Mouse (Mus musculus) lung, adult 2 months (tissue): ENCODE data around the gene Cd59a. TPM values are rescaled to one million over a fixed set of nuclear protein-coding genes. Genes with fewer than 3 reads are reported as not detected.

Source experiments
- DNase-seq: peaks from one replicate; pipeline ENCODE4 v3.0.0; 2022
- H3K4me1 ChIP-seq: fragments of 200-500 bp; 2 replicates; pipeline ENCODE4 v1.6.1; 2011; ENCODE audit warnings: low read length; ENCODE audit not compliant: control insufficient read depth, insufficient read depth
- H3K4me3 ChIP-seq: fragments of 200-500 bp; replicated peaks from 2 replicates; pipeline ENCODE3; 2011; ENCODE audit warnings: low read depth, mild to moderate bottlenecking, control low read depth, low read length; ENCODE audit errors: extremely low read depth
- CTCF ChIP-seq: fragments of 200-500 bp; IDR thresholded peaks from 2 replicates; pipeline ENCODE4 v1.5.1; 2011; ENCODE audit warnings: mild to moderate bottlenecking, low read length, control low read depth; ENCODE audit not compliant: insufficient read depth
- POLR2A ChIP-seq: fragments of 200-500 bp; IDR thresholded peaks from 2 replicates; pipeline ENCODE4 v1.6.1; 2011; ENCODE audit warnings: low read depth, mild to moderate bottlenecking, control low read depth, low read length, borderline replicate concordance; ENCODE audit errors: extremely low read depth
- WGBS: fragments of 180-500 bp; shearing (Covaris S2); methylation state at CpG from one replicate; pipeline ENCODE4 v1.1.7; 2018; 5-methylcytosine and 5-hydroxymethylcytosine counted together
- polyA plus RNA-seq: library from polyadenylated mRNA; depleted of rRNA; stranded (reverse); fragments of >200 nt; gene quantifications from 2 replicates; pipeline ENCODE4 v1.2.3, GENCODE M21; 2012; rRNA removed

The Cd59a gene
- polyA plus RNA-seq, 1 experiment = 17.6 TPM

DNA sequence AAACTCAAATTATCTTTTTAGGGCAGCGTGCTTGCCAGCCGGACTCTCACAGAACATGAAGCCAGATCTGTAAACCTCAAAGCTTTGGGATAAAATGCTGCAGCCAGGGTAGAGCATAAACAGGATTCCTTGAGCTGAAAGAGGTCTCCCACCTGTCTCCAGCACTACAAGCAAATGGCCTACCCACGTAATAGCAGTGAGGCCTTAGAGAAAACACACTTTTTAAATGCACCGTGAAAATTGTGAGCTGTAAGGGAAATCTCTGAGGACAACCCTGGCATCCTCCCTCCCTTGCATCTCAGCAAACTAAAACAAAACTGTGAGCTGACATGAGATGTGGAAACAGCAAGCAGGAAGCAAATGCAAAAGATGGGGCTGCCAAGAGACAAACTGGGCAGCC lies 62.2 kb downstream of the Cd59a start:
- Histone ChIP-seq H3K4me1 (no peaks in the 10 kb centered on the region), H3K4me3 (no peak overlapping the region)
- no peak for DNase-seq
- WGBS = 78% methylated on average over 4 of the region's 4 CpGs
- no peak for TF ChIP-seq POLR2A
- no peak for TF ChIP-seq CTCF

- Histone ChIP-seq H3K4me1 (no peaks in the 10 kb centered on the region), H3K4me3 (no peak overlapping the region)
- DNase-seq = no peak
- TF ChIP-seq POLR2A (no peak), CTCF (no peak)
- WGBS = 79% methylated on average over 7 of the region's 7 CpGs
Measured at GRCm38 (mm10) chr2:104163418-104163817, 67.8 kb downstream of the Cd59a start.

DNA sequence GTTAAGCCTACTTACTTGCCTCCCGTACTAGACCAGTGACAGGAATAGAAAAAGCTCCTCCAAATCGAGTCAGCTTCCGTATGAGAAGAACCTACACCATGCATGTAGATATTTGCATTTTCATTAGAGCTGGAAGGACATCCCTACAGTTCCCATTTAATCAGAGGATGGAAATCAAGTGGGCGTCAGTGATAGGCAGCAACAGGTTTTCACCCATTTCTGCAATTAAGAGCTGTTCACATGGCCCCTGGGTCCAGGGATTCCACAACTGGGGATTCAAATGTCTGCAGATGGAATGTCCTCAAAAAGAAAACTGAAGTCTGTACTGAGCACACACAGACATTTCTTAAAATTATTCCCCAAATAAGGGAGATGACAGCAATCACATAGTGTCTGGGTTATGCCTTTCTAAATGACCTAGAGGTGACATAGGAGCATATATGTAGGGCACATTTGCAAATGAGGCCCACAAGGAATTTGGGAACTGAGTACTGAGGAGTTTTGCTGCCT lies 68.4 kb downstream of the Cd59a start:
- Histone ChIP-seq H3K4me1 (no peaks in the 10 kb centered on the region), H3K4me3 (no peak overlapping the region)
- WGBS = 90% methylated on average over 4 of the region's 4 CpGs
- TF ChIP-seq CTCF = no peak
- no peak for TF ChIP-seq POLR2A
- DNase-seq = no peak

Other genes with a start within 250 kb of the Cd59a start
- 47.8 and 51.7 TPM in 2 replicates for gene Lmo2, start 137.8 kb upstream of the Cd59a start, polyA plus RNA-seq
- 11.4 and 19.3 TPM in 2 replicates for gene Fbxo3, start 68.1 kb upstream of the Cd59a start, polyA plus RNA-seq
- gene 4931422A03Rik, start 67.4 kb upstream of the Cd59a start, polyA plus RNA-seq = not detected in 2 replicates
- gene Gm10912, start 30.0 kb upstream of the Cd59a start, polyA plus RNA-seq = 0.10 and 0.11 TPM in 2 replicates
- gene Gm10799, start 27.3 kb upstream of the Cd59a start, polyA plus RNA-seq = not detected in 2 replicates
- 1.9 and 5.8 TPM in 2 replicates for gene Cd59b, start 26.0 kb upstream of the Cd59a start, polyA plus RNA-seq
- 0.26 TPM in 1 of 2 replicates, not detected in the other for gene A930018P22Rik, start 27.0 kb downstream of the Cd59a start, polyA plus RNA-seq